Mouse (Mus musculus) midbrain, postnatal 0 days (tissue): ENCODE measurements around the gene Tmem266. TPM values are rescaled to one million over a fixed set of nuclear protein-coding genes. Genes with fewer than 3 reads are reported as not detected.

ENCODE experiments used
- ATAC-seq: fragments of 200-750 bp; cut with Nextera tagmentation; 2 replicates; pipeline ENCODE4 v1.8.0; 2017; ENCODE audit warnings: moderate number of reproducible peaks, mild to moderate bottlenecking, moderate TSS enrichment, moderate library complexity; ENCODE audit not compliant: low FRiP score
- DNase-seq: peaks from one replicate; pipeline ENCODE4 v3.0.0-alpha.2; 2015; ENCODE audit warnings: low spot score
- H3K27ac ChIP-seq: fragments of 300-500 bp; sonication (generic); 2 replicates; pipeline ENCODE4 v1.5.1; 2014; ENCODE audit warnings: low read depth, mild to moderate bottlenecking, low read length, mixed read lengths
- H3K27me3 ChIP-seq: fragments of 300-500 bp; sonication (generic); 2 replicates; pipeline ENCODE4 v1.6.1; 2014; ENCODE audit warnings: low read length, control low read depth, mixed read lengths; ENCODE audit not compliant: insufficient read depth
- H3K36me3 ChIP-seq: fragments of 300-500 bp; sonication (generic); 2 replicates; pipeline ENCODE4 v1.6.1; 2014; ENCODE audit warnings: low read length, control low read depth, mixed read lengths; ENCODE audit not compliant: insufficient read depth
- H3K4me1 ChIP-seq: fragments of 300-500 bp; sonication (generic); 2 replicates; pipeline ENCODE4 v1.6.1; 2014; ENCODE audit warnings: mild to moderate bottlenecking, control low read depth, antibody characterized with exemption, low read length, mixed read lengths; ENCODE audit not compliant: insufficient read depth
- H3K4me2 ChIP-seq: fragments of 300-500 bp; sonication (generic); 2 replicates; pipeline ENCODE4 v1.6.1; 2014; ENCODE audit warnings: low read depth, mild to moderate bottlenecking, low read length, mixed read lengths; ENCODE audit not compliant: poor library complexity, severe bottlenecking
- H3K4me3 ChIP-seq: fragments of 300-500 bp; sonication (generic); 2 replicates; pipeline ENCODE4 v1.5.1; 2014; ENCODE audit warnings: low read depth, mild to moderate bottlenecking, low read length, moderate library complexity
- H3K9ac ChIP-seq: fragments of 300-500 bp; sonication (generic); replicated peaks from 2 replicates; pipeline ENCODE4 v1.6.1; 2014; ENCODE audit warnings: mild to moderate bottlenecking, low read length, moderate library complexity, mixed read lengths; ENCODE audit not compliant: poor library complexity, severe bottlenecking
- H3K9me3 ChIP-seq: fragments of 300-500 bp; sonication (generic); 2 replicates; pipeline ENCODE4 v1.6.1; 2016; ENCODE audit warnings: low read length, control low read depth
- CTCF ChIP-seq: IDR thresholded peaks from 2 replicates; pipeline ENCODE4 v1.5.1; 2016; ENCODE audit warnings: antibody characterized with exemption, mild to moderate bottlenecking
- WGBS: fragments of 180-500 bp; shearing (Covaris S2); extraction: QIAGEN DNeasy Blood & Tissue Kit; methylation state at CpG from one replicate; pipeline ENCODE4 v1.1.7; 2014; 5-methylcytosine and 5-hydroxymethylcytosine counted together
- polyA plus RNA-seq: library from polyadenylated mRNA; unstranded; fragments of >200 nt; fragmentation: Nextera tagmentation; extraction: Ambion mirVana; gene quantifications from 2 replicates; pipeline ENCODE4 v1.2.1, GENCODE M21; 2015
- total RNA-seq: library from RNA; depleted of rRNA; stranded (reverse); fragments of >200 nt; gene quantifications from 2 replicates; pipeline ENCODE4 v1.2.3, GENCODE M21; 2014

Tmem266 gene
- total and polyA plus RNA-seq, 2 experiments from 2014 or later = 7.3 to 12.5 TPM

- Histone ChIP-seq H3K4me2 (peak overlapping the region; percentile 22; the same call in 1 of the 2 replicates), H3K9me3 (no peaks in the 10 kb centered on the region), H3K4me1 (peaks cover 10% of the 10 kb centered on the region), H3K27ac (no peak overlapping the region), H3K4me3 (no peak overlapping the region), H3K9ac (no peak overlapping the region), H3K27me3 (no peaks in the 10 kb centered on the region), H3K36me3 (no peaks in the 10 kb centered on the region)
- 25% methylated on average over 7 of the region's 7 CpGs for WGBS
- ATAC-seq (no peak), DNase-seq (peak; percentile 38)
- TF ChIP-seq CTCF = peak; percentile 27; the same call in 1 of the 2 replicates
Measured at GRCm38 (mm10) chr9:55332949-55333348, 6.2 kb downstream of the Tmem266 start.

- Histone ChIP-seq H3K27ac (no peak overlapping the region), H3K27me3 (no peaks in the 10 kb centered on the region), H3K9me3 (no peaks in the 10 kb centered on the region), H3K4me1 (no peaks in the 10 kb centered on the region), H3K4me2 (no peak overlapping the region), H3K4me3 (no peak overlapping the region), H3K36me3 (no peaks in the 10 kb centered on the region), H3K9ac (no peak overlapping the region)
- no peak for TF ChIP-seq CTCF
- WGBS = 84% methylated on average over 7 of the region's 7 CpGs
- DNase-seq = no peak
- no peak for ATAC-seq
Measured at GRCm38 (mm10) chr9:55344165-55344564, 17.5 kb downstream of the Tmem266 start.

- 91% methylated on average over 7 of the region's 7 CpGs for WGBS
- H3K4me3 ChIP-seq = no peak overlapping the region
- no peak overlapping the region for H3K9ac ChIP-seq
- no peak for TF ChIP-seq CTCF
- DNase-seq (no peak), ATAC-seq (no peak)
- H3K27me3 ChIP-seq = no peaks in the 10 kb centered on the region
- H3K9me3 ChIP-seq = no peaks in the 10 kb centered on the region
- H3K36me3 ChIP-seq = no peaks in the 10 kb centered on the region
- H3K4me2 ChIP-seq = no peak overlapping the region
- H3K27ac ChIP-seq = no peak overlapping the region
- H3K4me1 ChIP-seq = no peaks in the 10 kb centered on the region
Measured at GRCm38 (mm10) chr9:55345332-55345731, 18.6 kb downstream of the Tmem266 start.

GRCm38 (mm10) chr9:55348664-55349063 lies 22.0 kb downstream of the Tmem266 start:
- ATAC-seq = no peak
- no peak for TF ChIP-seq CTCF
- H3K4me1 ChIP-seq = no peaks in the 10 kb centered on the region
- no peak overlapping the region for H3K4me2 ChIP-seq
- no peaks in the 10 kb centered on the region for H3K27me3 ChIP-seq
- H3K9ac ChIP-seq = no peak overlapping the region
- H3K27ac ChIP-seq = no peak overlapping the region
- no peak overlapping the region for H3K4me3 ChIP-seq
- WGBS = 72% methylated on average over 3 of the region's 3 CpGs
- no peak for DNase-seq
- no peaks in the 10 kb centered on the region for H3K9me3 ChIP-seq
- no peaks in the 10 kb centered on the region for H3K36me3 ChIP-seq

- H3K27ac ChIP-seq = no peak overlapping the region
- no peak for ATAC-seq
- H3K4me2 ChIP-seq = no peak overlapping the region
- H3K9ac ChIP-seq = no peak overlapping the region
- no peak overlapping the region for H3K4me3 ChIP-seq
- no peak for TF ChIP-seq CTCF
- no peaks in the 10 kb centered on the region for H3K27me3 ChIP-seq
- WGBS = 66% methylated on average over 3 of the region's 3 CpGs
- H3K4me1 ChIP-seq = no peaks in the 10 kb centered on the region
- DNase-seq = no peak
- H3K36me3 ChIP-seq = no peaks in the 10 kb centered on the region
- no peaks in the 10 kb centered on the region for H3K9me3 ChIP-seq
Measured at GRCm38 (mm10) chr9:55354686-55355085, 28.0 kb downstream of the Tmem266 start.

GRCm38 (mm10) chr9:55355270-55355834 lies 28.6 kb downstream of the Tmem266 start:
- H3K4me3 ChIP-seq = no peak overlapping the region
- H3K4me2 ChIP-seq = no peak overlapping the region
- ATAC-seq (no peak), DNase-seq (peak; percentile 46)
- H3K9ac ChIP-seq = no peak overlapping the region
- H3K9me3 ChIP-seq = no peaks in the 10 kb centered on the region
- H3K4me1 ChIP-seq = no peaks in the 10 kb centered on the region
- H3K27ac ChIP-seq = no peak overlapping the region
- TF ChIP-seq CTCF = no peak
- WGBS = 33% methylated on average over 8 of the region's 8 CpGs
- no peaks in the 10 kb centered on the region for H3K36me3 ChIP-seq
- no peaks in the 10 kb centered on the region for H3K27me3 ChIP-seq
